Mouse (Mus musculus) right cerebral cortex, postnatal 36 days (tissue): Measurements from ENCODE around the gene Wbp2.
"Not testable (repeated sequence)": the region's sequence is repeated elsewhere in the genome, so short reads cannot be mapped to it uniquely, and the experiment has no call there.

Experiments used
- DNase-seq, 2 experiments: peaks; one replicate each; pipeline ENCODE4 v3.0.0; 2022; ENCODE audit warnings: low spot score in 2 of 2, mixed read lengths in 1 of 2

The Wbp2 gene

DNA sequence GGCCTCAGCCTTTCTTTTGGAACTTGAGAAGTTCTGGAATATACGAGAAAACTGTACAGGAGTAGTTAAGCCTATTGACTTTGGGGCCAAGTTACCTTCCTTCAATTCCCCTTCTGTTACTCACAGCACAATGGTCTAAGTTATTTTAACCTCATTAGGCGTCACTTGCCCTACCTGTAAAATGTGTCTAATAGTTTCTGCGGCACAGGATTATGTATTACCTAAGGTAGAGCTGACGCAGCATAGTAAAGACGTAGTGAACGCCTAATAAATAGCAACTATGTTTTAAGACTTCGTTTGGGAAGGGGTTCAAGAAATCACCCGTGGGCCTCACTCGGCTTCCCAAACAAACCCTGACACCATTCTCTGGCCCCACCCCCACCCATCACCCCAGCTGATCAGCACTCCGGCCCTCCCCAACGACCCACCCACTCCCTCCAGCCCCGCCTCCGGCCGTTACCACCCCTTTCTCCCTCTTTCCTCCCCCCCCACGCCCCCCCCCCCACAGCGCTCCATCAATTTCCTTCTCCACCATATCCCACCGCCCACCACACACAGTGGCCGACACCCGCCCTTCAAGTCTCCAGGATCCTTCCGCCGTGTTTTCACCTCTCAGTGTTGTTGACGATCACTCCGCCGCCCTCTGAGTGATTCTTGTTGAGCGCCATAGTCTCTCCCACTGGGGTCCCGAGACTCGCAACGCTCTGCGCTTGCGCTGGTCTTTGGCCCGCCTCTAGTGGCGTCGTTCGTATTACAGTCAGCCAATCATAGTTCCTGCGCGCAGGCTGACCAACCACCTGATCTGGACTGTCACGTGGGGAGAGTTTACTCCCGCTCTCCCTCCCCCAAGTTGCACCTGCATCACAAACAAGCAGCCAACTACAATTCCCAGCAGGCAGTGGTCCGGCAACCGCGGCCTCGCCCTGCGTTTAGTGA is at the start of gene Wbp2:
Gene Wbp2 (minus strand): TSS at position 738 of the 936 bp plus-strand sequence.
- peak; percentile 99 for DNase-seq

DNA sequence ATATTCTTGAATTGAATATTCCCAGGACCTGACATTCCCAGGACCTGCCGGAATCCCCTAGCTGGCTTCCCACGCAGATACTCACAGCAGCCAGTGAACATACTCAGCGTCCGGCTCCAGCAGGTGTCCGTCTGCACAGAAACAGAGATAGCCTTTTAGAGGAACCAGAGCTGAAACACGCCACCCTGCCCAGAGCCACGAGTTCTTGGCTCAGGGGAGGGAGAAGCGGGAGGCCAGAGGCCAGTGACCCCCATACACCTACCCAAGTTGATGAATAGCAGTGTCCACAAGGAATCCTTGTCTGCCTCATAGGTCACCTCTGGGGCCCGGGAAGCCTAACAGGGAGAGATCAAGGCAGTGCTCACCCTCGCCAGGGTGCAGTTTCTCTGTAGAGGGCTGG is 47.4 kb upstream of the Wbp2 start:
- no peak for DNase-seq

DNA sequence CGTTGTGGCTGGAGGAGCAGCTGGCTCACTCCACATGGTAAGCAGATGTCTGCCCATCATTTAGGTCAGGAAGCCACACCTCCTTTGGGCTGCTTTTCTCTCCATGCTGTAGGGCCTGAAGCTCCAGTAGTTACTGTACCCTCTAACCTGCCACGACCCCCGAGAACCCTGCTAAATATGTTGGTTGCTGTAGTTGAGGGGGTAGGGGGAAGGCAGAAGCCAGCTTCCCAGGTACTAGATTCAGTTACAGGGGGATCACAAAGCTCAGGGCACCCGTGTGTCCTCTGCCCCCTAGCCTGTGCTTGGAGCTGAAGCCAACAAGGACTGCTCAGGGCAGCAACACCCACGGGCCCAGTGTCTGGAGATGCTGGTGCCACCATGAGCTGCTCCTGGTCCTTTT is 46.7 kb upstream of the Wbp2 start:
- no peak for DNase-seq

DNA sequence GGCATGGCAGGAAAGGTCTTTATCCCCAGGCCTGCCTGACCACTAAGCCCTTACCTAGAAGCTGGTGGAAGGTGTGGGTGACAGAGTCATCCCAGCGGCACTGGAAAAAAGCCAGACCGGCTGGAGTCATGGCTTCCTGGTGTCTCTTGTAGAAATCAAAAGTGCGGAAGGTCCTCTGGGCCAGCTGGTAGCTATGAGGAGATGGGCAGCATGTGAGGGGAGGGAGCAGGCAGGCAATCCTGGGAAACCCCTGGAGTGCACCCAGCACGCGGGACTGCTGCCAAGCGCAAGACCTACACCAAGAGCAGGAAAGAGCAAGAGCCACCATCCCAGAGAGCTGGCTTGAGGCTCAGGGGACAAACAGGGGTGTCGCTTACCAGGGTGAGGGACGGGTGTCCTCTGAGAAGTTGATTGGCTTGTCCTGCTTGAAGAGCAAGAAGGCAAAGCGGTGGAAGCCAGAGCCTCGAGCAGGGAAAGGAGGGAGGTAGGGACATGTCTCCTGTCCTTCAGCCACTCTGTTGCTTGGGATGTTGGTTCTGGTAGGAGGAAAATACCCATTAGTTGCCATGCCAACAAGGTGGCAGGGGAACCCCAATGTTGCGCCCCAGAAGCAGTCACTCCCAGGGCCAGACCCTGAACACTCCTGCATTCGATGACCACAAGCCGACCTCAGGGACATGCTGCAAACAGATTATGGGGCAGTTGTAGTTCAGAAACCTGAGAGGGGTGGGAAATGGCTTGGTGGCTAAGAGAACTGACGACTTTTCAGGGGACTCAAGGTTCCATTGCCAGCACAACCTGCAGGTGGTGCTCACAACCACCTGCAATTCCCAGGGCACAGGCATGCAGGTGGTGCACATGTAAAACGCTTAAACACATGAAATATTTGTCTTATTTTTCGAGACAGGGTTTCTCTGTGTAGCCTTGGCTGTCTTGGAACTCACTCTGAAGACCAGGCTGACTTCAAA is 45.9 kb upstream of the Wbp2 start:
- DNase-seq, result no peak

DNA sequence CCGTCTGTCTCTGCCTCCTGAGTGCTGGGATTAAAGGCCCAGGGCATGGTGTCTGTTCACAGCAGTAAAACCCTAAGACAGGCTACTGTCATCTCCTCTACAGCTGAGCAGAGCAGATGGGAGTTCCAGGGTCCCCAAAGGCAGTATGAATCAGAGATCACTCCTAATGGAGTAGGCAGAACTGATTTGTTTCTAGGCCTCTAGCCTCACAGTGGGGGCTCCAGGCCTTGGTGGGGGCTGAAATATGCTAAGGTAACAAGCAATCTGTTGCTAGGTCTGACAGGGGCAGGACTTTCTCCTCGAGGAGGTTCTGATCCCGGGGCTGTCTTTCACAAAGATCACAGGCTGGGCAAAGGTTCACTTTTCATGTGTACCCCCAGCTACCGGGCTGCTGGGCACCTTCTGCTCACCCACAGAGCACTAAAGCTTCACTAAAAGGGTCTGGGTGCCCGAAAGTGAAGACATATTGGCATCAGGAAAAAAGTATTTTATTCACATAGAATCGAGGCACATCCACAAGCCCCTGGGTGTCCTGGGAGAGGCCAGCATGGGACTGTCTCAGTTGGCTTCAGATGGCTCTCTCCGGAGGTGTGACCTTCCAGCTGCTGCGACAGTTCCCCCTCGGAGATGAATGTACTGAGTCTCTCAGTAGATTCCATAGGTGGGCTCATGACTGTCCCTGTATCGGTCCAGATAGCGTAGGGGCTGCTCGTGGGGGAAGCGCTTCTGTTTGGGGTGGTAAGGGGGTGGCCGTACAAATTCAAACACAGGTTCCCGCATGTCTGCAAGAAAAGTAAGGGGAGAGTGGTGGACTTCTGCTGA is 44.8 kb upstream of the Wbp2 start:
- no peak for DNase-seq

DNA sequence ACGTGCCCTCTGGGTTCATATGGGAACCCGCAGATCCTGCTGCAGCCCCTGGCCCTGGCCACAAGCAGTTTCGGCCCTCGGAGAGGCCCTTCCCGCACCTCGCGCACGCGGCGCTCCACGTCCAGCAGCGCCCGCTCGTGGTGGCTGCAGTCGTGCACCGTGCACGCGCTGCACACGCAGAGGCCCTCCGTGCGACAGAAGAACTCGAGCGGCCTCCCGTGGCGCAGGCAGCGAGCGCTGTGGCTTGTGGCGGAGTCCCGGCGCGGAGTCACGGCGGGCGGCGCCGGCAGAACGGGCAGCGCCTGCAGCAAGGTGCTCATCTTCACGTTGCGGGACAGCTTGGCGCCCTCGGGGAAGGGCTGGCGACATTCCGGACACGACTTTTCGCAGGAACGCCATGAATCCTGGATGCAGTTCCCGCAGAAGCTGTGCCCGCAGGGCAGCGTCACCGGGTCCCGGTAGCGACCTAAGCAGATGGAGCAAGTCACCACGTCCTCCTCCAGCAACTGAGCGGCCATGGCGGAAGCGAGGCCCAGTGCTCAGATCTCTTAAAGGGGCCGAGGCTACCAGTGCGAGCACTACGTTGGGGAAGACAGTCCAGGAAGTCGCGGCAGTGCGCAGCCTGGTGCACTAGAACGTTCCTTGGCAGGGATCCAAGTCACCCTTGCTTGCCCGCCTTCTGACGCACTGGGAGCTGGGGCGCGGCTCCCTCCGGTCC is 43.9 kb upstream of the Wbp2 start, which contains the start of gene Trim65:
Gene Trim65 (minus strand): TSS at position 641 of the 718 bp plus-strand sequence.
- peak; percentile 80 to 85 for DNase-seq

DNA sequence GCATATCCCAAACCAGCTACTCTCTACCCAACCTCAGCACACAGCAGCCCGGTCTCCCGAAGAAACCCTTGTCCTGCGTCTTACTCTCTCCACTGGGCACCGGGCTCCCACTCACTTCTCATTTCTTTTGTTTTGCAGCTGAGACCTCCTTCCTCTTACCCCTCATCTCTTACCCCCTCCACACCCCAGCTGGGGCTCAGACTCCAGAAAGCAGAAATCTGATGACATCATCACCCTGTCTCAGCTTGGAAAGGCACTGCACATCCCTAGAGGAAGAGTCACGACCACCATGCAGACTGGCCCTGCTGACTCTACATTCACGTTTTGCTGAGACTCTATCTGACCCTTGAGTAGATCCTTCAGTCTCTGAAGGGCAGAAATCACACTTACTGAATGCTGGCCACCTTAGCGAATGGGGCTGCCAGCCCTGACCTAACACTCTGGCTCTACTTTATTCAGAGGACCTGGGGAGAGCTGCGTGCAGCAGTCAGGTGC is 43.2 kb upstream of the Wbp2 start:
- no peak for DNase-seq

DNA sequence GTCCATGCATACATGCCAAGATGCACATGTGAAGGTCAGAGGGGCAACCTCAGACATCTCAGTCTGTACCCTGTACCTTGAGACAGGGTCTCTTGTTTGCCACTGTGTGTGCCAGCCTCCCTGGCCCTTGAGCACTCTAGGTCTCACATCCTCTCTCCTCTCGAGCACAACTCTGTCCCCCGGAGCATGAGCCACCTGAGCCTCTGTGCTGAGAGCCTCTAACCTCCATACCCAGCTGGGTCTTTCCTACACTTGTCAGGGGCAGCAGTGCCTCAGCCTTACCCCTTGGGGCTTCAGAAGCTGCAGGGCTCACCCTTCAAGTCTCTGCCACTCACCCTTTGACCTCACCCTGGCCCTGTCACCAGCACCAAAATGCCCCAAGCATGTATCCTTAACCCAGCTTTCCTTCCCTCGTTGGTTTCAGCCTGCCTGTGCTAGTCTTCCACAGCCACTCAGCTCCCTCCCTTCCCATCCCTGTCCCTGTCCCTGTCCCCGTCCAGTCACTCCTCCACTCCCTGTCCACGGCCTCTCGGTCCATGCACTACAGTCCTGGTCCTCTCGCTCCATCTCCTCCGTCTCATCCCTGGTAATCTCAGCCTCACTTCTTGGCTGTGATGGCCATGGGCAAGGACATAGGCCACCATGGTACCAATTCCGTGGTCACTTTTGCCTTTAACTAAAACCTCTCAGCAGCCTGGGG is 42.4 kb upstream of the Wbp2 start:
- DNase-seq, result no peak

DNA sequence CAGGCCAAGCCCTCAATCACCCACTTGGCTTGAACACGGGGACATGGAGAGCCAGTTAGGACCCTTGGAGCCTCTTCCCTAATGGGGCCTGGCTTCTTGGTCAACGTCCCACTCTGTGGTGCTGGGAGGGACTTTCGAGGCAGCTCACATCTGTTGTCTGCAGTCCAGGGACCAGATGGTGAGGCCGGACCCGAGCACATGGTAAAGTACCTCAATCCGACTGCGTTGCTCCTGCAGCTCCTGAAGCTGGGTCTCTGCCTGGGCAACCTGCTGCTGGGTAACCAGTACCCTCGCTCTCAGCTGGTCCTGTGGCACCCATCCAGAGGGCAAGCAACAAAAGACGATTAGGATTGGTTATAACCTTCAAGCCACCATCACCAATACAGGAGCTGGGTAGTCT is 41.2 kb upstream of the Wbp2 start:
- no peak for DNase-seq

DNA sequence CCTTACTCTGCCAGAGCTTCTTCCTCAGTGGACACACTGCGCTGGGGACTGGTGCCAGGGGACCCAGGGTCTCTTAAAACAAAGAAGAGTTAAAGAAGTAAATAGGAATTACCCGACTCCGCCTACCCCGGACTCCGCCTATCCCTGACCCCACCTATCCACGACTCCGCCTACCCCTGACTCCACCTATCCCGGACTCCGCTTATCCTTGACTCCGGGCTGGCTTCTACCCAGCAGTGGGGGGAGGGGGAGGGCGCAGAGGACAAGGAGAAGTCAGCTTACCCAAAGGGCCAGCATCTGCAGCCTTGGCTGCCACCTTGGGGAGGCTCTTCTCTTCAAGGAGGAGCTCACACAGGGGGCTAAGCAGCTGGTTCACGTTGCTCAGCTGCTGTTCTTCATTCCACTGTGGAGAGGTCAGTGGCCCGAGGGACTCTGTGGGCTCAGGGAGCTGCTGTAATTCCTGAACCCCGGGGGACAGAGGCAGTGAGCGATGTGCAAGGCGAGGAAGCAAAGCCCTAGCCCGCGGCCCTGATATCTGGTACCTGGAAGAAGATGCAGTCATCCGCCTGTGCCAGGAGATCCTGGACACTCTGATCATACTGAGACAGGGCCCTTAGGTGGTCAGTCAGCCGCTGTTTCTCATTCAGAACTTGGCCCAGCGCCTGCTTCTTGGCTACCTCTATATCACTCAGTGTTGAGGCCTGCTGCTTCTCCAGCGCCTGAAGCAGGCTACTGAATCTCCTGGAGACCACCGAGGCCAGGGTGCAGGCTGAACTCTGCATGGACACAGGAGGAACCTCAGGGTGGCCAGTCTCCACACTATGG is 40.6 kb upstream of the Wbp2 start, which contains the start of gene Trim47:
Gene Trim47 (minus strand): TSS at position 55 of the 825 bp plus-strand sequence.
- DNase-seq, result no peak

DNA sequence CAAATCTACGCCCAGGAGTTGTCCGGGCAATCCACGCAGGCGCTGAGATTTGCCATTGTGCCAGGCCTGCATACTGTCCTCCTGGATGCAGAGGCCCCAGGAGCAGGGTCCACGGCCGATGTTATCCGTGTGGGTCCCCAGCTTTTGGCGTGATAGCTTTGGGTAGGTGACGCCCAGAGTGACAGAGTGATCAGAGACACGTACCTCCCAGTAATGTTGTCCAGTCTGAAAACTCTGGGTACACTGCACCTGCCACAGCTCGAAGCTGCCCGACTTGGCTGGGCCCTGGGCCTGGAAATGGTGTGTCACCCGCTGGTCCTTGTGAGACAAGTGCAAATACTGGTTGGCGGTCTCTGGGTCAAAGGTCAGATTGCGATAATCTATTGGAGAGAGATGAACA is 39.5 kb upstream of the Wbp2 start:
- DNase-seq, result no peak

DNA sequence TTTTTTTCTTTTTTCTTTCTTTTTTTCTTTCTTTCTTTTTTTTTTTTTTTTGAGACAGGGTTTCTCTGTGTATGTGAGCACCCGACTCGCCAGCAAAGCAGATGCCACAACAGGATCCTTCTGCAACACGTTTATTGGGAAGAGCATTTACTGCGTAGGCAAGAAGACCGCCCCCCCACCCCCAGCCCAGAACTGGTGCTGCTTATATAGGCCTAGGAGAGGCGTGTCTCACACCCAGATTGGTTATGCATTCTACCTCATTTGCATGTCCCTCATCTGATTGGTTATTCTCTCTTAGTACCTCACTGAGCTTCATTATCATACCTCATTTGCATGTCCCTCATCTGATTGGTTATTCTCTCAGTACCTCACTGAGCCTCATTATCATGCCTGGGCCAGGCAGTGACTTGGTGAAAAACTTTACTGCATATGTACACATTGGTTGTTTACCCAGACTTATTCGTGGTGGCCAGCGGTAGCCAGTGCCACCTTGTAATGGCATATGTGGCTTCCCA is 35.0 kb upstream of the Wbp2 start:
- not testable (repeated sequence) for DNase-seq

DNA sequence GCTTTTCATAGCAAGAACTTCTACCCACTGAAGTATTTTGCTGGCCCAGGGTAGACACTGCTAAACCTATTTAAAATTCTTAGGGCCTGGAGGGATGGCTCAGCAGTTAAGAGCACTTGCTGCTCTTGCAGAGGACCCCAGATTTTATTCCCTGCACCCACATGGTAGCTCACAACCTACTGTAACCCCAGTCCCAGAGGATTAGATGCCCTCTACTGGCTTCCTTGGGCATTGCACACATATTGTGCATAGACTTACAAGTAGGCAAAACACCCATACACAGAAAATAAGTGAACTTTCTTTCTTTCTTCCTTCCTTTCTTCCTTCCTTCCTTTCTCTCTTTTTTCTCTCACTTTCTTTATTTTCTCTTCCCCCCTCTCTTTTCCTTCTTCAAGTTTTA is 31.0 kb upstream of the Wbp2 start:
- DNase-seq, result no peak

DNA sequence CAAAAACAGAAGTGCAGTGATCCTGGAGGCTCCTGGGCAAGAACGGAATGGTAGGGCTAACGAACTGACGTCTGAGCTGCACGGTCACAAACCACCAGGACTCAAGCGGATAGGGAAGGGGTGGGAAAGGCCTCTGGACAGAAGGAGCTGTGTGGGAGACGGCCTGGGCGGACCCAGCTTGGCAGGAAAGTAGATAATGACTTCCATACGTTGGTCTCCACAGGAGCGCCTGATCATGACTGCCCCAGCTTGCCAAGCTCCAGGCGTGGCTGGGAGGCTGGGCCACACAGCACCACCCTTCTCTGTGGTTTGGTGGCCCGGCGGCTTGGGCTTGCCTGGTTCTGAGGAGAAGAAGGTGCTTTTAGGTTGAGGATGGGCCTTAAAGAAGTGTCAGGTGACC is 30.4 kb upstream of the Wbp2 start:
- DNase-seq, result no peak

DNA sequence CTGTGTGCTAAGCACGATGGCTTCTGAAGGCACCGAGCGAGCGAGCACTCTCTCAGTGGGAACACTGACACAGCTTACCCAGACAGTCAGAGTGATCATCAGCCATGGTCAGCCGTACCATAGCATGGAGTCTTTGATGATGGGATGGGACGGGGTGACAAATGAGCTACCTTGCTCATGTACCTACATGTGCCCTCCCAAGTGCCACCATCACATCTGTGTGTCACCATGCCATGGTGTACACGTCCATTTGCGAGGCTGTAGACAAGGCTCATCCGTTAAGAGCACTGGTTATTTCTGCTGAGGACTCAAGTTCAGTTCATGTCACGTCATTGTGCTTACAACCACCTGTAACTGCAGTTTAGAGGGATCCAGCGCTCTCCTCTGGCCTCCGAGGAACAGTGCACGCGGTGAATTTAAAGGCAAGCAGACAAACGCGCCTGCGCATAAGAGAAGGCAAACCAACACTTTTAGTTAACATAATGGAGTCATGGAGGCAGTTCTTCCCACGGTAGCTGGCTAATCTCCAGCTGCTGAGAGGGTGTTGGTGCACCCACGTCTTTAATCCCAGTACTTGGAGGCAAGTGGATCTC is 24.9 kb upstream of the Wbp2 start:
- DNase-seq, result no peak

DNA sequence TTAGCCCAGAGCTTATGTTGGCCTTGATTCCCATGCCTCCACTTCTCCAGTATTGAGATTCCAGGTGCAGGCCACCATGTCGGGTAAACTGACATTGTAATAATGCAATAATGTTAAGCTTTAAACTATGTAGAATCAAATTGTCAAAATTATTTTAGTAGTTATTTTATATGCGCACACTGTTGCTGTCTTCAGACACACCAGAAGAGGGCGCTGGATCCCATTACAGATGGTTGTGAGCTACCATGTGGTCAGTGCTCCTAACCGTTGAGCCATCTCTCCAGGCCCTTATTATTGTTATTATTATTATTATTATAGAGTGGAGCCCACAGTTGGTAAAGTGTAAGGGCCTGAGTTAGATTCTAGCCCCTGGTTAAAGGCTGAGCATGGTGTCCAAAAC is 24.3 kb upstream of the Wbp2 start:
- DNase-seq, result no peak

DNA sequence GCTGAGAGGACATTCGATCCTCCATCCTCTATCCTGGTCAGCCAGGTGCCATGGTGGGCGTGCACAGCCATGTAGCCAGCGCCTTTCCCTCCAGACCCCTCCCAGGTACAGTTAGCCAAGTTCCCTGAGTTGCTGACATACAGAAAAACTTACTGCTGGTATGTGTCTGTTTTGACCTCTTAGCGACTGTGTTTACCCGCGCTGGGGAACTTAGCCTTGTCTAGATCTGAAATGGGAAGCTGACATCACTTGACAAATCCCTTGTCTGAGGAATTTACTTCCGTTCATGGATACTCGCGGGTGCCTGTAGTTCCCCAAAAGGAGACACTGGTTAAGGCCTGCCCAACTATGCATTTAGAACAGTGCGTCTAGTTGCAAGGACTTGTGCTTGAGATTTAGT is 23.7 kb upstream of the Wbp2 start:
- no peak for DNase-seq

DNA sequence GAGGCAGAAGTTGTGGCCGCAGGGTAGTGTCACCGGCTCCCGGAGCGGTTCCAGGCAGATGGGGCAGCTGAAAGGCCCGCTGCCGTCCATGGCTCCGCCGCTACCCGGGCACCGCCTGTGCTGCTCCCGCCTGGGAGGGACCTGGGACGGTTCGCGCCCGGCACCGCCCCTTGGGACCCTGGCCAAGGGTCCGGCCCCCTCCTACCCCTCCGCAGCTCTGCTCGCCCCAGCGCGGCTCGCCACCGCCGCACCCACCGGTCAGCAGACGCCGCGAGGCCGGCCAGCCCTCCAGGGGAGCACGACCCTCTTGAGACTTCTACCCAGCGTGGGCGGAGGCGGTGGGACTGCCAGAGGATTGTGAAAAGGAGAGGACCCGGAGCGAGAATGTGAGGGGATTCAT is 23.3 kb upstream of the Wbp2 start:
- DNase-seq, result no peak
